Mouse (Mus musculus) Muller cell, postnatal 12 days (primary cell): ENCODE data around the gene Mtmr12.

Source experiments
- DNase-seq: peaks from one replicate; pipeline ENCODE4 v3.0.0-alpha.2; 2015; ENCODE audit errors: inconsistent ontology term

Gene Mtmr12

DNA sequence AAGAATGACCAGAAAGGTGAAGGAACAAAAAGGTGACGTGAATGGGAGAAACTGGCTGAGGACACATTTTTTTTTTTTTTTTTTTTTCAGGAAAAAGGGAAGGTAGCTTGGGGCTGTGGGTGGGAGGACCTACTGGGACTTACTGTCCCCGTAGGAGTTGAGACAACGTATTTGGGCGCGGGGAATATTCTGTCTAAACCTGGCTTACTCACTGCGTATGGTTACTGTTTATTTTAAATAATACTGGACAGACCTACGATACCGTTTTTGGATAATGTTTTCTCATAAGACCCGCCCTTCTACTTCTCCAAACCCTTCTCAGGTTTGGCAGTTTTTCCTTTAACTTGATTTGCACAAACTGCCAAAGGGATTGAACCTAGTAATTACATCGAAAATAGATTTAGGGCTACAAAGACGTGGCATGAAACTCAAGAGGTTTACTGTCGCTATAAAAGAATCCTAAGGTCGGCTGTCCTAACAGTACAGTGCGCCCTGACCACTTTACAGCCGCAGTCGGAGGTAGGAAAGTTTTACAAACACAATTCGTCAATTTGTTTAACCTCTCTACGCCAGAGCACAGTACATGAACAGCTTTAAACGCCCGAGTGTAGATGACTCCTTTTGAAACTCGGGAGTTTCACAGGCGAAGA is 115.7 kb downstream of the Mtmr12 start:
- DNase-seq = no peak

DNA sequence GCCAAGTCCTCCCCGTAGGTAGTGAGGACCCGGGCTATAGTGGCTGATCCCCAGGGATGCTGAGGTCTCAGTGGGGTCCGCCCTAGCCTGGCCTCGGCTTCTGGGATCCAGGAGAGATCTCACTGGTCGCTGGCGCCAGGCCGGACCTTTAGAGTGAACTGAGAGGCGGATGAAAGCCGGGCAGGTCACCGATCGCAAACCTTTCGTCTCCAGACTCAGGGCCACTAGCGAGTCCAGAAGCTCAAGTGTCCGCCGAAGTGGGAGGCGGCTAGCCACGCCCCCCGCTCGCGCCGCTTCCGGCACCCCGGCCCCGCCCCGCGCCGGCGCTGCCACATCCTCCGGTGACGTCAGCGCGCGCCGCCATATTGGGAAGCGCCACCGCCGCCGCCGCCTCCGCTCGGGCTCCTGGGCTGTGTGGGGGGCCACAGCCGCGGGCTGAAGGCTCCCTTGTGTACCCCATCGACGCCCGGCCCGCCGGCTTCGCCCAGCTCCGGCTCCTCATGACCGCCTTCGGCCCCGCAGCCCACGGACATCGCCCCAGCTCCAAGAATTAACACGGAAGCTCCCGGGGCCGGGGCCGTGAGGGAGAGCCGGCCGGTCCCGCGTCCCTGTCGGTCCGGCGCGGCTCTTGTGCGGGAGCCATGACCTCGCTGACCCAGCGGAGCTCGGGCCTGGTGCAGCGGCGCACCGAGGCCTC is 116.4 kb downstream of the Mtmr12 start, which contains the start of gene Golph3:
TSS of gene Golph3 (plus strand) at position 360 of the 697 bp plus-strand sequence.
- DNase-seq = peak; percentile 97

- peak; percentile 70 for DNase-seq
Measured at GRCm38 (mm10) chr15:12321788-12322621, 117.2 kb downstream of the Mtmr12 start, which contains the start of gene 1810049J17Rik. TSS of gene 1810049J17Rik (minus strand) at chr15:12321899.

GRCm38 (mm10) chr15:12322676-12323402 is 118.0 kb downstream of the Mtmr12 start:
- DNase-seq = no peak
